Mouse (Mus musculus): Measurements from ENCODE around the gene Srebf2.
A peak's percentile ranks its signal among the peaks of the same experiment; 100 is the strongest.

The Srebf2 gene

DNA sequence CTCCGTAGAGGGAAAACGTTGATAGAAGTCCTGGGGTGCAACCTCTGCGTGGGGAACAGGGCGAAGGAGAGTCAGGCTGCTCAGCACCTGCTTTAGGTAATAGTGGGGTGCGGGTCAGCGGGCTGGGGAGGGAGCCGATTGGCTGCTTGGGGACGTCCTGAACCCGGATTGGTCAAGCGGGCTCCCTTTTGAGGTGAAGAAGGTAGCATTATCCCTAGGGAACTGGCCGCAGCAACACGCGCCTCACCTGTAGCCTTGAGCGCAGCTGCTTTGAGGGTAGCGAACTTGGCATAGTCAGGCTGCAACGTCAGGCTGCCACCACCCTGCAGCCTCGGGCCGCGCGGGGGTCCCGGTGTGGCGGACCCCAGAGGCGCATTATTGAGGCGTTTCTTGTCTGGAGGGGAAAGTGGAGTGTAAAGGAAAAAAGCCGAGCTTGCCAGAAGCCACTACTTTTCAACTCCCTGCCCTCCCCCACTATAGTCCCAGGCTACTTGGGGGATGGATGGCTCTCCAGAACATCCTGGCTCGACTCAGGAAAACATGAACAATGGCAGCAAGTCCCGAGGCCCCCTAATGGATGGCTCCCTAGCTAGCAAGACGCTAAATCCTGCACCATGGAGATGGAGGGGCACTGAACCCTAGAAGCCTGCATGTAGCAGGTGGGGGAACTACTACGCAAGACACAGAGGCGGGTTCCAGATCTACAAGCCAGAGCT, 60.7 kb downstream of the Srebf2 start:
- no peak for DNase-seq (ENCODE audit: low spot score)

DNA sequence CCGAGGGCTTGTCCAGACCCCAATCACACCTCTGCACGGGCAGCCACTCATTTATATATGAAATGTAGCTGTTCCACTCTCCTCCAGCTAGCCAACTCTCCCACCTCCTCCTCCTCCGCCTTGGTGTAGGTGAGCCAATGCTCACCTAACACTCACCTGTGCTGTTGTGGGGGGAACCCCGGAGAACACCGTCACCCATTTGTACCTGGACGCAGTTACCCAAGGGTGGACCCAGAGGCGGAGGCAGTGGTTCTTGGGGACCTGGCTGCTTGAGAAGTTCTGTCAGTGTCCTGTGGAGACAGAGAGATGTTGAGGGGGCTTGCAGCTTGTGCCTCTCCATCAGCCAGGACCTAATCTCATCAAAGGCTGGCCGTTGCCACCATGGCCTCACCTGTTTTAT, 61.3 kb downstream of the Srebf2 start:
- no peak for DNase-seq (ENCODE audit: low spot score)

DNA sequence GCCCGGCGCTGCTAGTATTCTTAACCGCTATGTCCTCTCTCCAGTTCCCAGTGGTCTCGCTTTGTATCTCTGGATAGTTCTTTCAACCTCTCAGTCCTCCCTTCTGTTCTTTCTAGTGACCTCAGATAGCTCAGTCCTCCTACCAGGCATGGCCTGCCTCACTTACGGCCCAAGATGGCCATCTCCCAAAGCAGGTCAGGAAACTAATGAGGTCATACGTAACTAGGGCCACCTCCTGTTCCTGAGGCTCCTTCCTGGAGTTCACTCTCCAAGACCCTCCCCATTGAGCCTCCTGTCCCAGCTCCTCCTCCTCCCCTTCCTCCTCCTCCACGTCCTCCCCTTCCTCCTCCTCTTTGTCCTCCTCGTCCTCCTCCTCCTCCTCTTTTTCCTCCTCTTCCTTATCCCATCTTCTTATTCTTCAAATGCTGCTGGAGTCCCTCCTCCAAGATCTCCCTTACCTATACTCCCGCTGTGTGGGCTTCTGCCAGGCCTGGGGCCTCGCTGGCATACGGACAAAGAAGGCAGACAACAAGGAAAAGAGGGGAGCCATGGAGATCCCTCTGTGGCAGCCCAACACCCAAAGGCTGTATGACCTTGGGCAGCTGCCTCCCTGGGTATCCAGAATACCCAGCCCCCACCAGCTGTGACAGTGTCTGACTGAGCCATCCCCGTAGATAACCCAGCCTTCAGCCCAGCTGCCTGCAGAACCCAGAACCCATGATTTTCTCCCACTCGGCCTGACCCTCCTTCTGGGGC, 62.5 kb downstream of the Srebf2 start:
- DNase-seq (ENCODE audit: low spot score), result no peak

DNA sequence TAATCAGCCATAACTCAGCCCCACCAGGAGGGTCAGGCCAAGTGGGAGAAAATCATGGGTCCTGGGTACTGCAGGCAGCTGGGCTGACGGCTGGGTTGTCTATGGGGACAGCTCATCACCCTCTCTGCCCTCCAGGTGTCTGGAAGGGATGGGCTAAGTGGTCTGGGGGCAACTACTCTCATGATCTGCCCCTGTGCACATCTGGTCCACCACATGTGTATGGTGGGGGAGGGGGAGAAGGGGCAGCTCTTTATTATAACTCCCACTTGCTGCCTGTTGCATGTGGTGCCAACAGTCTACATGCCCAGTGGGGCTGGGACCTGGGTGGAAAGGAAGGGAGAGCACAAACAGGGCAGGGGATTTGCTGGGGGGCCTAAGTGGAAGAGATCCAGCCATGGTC, 63.8 kb downstream of the Srebf2 start:
- no peak for DNase-seq (ENCODE audit: low spot score)

DNA sequence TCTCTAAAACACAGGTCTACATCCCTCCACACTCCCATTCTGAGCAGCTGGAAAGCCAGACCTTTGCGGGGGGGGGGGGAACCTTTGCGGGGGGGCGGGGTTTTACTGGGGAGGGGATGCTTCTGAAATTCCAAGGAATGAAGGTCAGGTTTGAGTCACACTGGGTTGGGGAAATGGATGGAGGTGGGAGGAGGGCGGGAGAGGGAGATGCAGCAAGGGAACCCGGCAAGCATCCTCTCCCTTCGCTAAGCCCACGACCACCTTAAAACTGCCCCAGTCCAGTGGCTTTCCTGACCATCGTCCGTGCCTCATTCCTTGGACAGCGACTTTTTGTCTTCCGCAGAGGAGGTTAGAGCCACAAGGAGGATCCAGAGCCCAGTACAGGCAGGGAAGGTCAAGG, 64.3 kb downstream of the Srebf2 start:
- DNase-seq (ENCODE audit: low spot score), result no peak

DNA sequence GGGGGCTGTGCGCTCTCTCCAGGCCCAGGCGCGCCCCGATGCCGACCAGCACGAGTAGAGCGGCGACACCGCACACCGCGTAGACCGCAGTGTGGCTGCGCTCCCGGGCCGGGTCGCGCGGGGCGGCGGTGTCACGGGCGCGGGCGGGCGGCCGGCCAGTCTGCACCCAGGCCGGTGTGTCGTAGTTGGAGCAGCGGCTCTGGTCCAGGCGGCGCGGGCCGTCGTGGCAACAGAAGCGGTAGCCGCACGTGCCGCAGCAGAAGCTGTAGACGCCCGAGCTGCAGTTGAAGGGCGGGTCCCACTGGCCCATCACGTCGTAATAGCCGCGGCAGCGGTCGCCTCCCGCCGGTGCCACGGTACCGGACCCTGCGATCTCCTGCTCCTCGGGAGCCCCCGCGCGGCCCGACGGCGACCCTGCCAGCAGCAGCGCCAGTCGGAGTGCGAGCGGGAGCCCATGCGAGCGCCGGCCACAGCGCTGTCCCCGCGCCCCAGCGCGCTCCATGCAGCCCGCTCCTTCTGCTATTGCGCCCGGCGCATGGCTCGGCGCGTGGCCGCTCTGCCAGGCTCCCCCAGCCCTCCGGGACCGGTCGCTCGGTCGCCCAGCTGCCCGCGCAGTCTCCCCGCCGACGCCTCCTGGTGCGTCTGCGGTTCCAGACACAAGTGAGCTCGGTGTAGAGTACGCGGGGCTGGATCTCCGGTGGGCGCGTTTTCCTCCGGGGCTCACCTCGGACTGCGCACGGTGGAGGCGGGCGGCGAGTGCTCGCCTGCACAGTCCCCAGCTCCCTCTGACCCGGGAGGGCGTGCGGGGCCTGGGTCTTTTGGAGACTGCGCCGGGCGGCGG, 65.2 kb downstream of the Srebf2 start:
- no peak for DNase-seq (ENCODE audit: low spot score)

DNA sequence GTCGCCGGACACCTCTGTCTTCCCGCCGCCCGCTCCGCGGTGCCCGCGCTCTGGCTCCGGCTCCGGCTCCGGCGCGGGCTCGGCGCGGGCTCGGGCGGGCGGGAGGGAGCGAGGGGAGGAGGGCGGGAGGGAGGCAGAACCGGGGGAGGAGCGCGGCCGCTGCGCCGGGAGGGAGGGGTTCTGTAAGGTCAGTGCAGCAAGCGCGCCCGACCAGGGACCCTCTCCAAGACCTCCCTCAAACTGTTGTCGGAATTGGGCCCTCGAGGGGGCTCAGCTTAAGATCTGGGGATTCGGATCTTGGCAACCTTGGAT, 65.7 kb downstream of the Srebf2 start, which contains the start of gene Shisa8:
Gene Shisa8, minus strand, starts transcription at position 64 of the 312 bp plus-strand sequence.
- DNase-seq (ENCODE audit: low spot score), result no peak

DNA sequence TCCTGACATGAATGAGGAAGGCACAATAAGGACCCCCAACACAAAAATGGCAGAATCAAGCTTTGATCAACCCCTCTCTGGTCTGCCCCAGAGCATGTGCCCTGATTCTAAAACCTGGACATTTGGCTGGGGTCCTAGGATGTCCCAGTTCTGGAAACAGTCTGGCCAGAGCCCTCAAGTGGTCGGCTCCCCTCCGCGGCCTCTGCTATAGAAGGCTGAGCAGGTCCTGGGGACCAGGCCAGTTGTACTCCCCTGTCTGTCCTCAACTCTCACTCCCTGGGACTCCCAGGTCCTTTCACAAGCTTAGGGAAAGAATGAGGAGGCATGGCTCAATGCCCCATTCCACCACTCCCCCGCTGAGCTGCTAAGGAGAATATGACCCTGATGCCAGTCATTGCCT, 66.2 kb downstream of the Srebf2 start:
- no peak for DNase-seq (ENCODE audit: low spot score)

DNA sequence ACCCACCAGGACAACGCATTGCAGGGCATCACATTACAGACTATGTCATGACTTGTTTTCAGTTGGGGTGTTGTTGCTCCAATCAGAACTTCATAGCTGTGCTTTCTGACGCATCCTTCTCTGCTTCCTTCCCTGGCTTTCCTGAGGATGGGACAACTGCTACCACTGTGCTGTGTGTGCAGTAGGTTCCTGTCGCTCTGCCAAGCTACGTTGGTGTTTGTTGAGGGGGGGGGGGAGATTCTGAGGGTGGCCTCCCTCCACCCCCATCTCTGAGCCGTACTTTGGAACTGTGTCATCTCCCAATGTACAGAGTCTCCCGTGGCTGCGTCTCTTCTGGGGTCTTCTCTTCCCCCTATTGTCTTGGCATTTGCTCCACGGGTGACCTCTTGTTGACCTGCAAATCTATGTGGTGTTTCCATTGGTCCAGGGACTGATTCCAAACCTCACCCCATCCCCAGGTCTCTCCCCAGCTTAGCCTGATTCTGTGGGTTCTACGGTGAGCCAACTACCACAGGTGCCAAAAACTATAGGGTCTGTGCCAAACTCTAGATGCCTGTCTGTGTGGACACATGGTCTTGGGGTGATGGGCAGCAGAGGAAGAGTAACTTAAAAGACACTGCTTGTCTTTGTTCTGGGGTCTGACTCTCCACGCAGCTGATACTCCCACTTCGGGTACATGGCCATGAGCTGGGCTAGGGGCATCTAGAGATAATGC, 68.5 kb downstream of the Srebf2 start:
- DNase-seq (ENCODE audit: low spot score), result no peak

DNA sequence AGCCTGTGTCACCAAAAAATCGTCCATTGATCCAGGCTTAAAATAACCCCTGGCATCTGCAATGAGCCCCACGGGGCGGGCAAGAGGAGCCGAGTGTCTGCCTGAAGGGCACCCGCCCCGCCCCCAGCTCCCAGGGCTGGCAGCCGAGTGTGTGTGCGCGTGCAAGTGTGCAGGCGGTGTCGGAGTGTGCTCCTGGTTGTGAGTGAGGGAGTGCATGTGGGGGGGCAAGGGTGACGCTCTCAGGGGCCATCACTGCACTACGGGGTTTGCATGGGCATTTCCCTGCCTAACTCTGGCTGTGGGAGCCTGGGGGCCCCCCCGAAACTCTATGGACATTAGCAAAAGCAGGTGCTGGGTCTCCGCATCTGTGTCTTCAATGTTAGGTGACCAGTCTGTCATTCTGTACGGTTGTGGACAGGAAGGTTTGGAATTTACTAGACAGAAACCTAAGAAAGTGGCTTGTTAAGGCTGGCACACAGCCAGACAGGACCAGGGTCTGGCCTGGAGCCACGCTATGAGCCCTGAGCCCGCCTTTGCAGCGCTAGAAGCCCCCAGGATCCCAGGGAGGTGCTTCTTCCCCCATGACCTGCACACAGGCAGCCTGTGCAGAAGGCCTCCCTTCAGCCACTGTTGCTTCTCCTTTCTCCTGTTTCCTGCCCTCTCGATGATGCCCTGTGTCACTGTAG, 69.3 kb downstream of the Srebf2 start:
- no peak for DNase-seq (ENCODE audit: low spot score)

DNA sequence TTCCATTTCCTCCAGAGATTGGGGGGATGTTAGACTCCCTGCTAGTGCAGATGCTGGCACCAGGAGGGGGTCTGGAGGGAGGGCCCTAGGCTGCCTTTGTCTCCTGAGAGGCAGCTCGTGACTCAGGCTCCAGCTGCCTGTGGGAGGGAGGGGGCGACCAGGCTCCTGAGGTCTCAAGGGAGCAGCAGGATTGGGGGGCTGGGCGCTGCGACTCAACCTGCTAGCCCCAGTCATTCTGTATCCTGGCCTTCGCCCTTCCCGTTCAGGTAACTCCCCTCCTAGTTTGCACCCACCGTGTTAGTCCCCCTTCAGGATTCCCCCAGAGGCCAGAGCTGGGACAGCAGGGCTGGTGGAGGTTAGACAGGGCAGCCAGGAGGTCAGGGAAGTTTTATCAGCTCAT, 70.1 kb downstream of the Srebf2 start:
- no peak for DNase-seq (ENCODE audit: low spot score)

DNA sequence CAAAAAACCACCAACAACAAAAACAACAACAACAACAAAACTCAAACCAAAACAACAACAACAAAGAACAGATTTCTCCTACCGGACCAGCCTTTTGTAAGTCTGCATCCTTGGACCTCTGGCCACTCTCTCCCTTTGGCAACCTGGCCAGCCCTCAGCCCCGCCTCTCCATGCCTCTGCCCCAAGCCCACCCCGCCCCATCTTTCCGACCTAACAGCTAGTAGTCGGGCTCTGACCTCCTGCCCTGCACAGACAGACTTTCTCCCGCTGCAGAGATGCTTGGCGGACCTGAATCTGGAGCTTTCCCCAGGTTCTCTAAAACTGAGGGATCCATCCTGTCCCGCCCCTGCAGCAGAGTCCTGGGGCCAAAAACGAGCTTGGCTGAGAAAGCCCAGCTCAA, 71.0 kb downstream of the Srebf2 start:
- no peak for DNase-seq (ENCODE audit: low spot score)

DNA sequence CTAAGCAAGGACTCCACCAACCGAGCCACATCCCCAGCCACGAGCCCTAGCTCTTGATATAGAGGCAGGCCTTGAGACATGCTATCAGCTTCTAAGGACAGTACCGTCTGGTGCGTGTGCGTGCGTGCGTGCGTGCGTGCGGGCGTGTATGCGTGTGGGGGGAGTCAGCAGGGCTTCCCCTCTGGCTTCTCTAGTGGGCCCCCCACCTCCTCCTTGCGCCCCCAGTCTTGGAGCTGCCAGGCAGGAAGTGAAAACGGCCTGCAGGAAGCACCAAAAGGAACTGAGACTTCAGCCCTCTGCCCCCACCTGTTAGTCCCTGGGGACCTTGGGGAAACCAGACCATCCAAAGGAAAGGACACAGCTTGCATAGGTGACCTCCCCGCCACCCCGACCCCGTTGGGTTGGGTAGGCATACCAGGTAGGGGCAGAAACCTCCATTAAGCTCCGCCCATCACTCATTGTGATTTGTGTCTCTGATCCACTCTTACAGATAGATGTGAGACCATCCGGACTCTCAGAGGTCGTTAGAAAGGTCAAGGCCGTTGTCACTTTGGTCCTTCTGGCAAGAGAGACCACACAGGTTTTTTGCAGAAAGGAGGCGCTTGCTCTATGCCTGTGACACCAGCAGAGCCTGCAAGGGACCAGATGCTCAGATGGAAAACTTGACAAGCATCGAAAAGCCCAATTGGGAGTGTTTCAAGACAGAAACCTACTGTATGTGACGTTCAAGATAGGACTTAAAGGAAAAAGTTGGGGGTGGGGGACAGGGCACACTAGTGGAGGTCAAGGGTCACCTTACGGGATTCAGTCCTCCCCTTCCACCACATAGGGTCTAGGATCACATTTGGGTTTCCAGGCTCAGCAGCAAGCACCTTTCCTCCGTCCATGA, 72.0 kb downstream of the Srebf2 start:
- peak; percentile 52 for DNase-seq (ENCODE audit: low spot score)

DNA sequence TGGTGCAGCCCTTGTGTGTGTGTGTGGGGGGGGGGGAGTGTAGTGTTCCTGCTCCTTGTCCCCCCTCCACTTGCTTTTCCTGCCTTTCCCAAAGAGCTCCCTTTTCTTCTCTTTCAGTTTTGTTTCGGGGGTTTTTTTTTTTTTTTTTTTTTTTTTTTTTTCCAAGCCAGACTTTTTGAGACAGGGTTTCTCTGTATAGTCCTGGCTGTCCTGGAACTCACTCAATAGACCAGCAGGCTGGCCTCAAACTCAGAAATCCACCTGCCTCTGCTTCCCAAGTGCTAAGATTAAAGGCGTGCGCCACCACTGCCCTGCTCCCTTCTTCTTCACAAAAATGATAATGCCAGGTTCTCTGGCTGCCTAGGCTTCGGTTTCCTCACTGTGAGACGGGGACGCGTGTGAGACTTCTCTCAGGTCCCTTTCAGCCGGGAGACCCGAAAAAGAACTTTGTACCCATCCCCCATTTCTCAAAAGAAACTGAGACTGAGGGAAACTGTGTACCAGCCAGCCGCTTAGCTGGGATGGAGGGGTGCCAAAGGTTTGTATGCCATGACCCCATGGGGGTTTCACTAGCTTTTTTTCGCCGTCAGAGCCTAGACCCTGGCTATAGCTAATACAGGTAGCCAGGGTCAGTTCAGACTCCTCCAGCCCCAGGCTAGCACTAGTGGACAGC, 73.2 kb downstream of the Srebf2 start:
- no peak for DNase-seq (ENCODE audit: low spot score)

DNA sequence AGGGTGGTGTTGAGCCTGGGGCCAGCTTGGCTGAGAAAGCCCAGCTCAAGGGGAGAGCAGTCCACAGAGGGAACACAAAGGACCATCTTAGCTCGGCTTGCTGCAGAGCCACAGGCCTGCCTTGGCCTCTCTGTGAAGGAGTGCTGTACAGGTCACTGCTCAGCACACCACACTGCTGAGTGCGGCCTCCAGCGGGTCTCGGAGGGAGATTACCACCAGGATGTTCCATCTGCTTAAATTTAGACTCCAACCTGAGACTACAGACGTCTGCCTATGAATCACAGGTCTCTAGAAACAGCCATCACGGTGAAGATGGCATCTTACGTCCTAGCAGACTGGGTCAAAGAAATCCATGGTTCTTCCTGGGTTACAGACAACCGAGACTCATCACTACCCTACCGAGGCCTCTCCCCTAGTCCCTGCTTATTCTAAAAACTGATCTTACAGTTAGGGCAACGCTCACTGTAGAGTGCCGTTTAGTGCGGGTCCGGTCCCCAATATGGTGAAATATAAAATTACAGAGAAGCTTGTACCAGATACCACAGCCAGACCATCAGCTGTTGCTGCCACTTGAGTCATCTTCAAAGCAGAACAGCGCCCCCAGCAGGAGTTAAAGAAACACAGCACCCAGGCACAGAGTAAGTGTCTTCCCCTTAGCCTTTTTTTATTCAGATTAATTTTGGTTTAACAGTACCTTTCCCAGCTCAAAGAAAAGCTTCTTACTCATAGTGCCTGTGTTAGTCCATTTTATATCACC, 74.3 kb downstream of the Srebf2 start:
- no peak for DNase-seq (ENCODE audit: low spot score)

DNA sequence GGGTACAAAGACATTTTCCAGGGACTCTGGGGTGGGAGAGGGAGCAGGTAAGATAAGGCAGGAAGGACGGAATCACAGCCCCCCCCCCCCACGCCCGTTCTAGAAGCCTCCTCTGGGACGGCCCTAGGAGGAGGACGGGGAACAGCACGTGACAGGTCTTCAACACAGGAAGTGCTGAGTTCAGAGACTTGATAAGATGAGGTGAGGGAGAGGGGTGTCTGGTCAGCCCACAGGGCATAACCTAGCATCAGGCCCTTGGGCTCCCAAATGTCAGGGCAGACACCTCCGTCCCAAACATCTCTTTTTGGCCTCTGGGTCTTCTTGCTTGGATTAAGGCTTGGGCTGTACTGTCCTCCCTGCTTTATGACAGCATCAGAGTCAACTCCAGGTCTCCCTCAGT, 76.3 kb downstream of the Srebf2 start:
- DNase-seq (ENCODE audit: low spot score), result no peak

DNA sequence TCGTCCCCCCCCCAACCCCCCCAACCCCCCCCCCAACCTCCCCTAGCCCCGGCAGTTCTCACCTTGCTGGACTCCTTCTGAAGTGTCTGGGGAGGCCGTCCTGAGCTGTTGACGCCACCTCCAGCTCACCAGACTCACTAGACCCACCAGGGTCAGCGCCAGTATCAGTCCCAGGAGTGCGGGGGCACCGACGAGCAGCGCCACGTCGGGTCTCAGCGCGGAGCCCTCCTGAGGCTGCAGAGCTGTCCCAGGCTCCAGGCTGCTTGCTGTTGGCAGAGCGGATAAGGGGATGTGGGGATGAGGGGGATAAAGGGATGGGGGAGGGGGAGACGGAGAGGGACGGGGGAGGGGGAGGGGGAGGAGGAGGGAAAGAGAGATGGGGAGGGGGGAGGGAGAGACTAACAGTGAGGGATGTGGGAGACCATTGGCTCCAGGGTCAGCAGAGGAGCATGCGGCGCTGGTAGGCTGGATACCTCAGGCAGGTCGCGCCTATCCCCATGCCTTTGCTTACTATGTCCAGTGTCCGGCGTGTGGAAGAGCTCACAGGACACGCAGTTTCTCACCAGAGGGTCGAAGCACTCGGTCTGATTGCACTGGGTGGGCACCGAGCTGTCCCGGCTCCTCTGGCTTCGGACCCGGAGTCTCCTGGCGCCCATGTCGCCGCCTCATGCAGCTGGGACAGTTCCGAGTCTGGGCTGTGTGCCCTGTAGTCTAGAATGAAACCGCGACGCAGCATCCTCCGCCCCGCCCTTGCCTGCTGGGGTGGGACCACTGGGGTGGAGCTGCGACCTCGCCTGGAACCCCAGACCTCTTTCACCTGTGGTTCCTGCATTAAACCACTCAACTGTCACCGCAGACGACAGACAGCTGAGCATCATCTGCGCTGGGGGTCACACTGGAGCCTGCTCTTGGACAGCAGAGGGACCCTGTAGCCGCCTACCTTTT, 76.9 kb downstream of the Srebf2 start, which contains the start of gene Tnfrsf13c:
Gene Tnfrsf13c, minus strand, starts transcription at position 713 of the 945 bp plus-strand sequence.
- peak; percentile 65 for DNase-seq (ENCODE audit: low spot score)

DNA sequence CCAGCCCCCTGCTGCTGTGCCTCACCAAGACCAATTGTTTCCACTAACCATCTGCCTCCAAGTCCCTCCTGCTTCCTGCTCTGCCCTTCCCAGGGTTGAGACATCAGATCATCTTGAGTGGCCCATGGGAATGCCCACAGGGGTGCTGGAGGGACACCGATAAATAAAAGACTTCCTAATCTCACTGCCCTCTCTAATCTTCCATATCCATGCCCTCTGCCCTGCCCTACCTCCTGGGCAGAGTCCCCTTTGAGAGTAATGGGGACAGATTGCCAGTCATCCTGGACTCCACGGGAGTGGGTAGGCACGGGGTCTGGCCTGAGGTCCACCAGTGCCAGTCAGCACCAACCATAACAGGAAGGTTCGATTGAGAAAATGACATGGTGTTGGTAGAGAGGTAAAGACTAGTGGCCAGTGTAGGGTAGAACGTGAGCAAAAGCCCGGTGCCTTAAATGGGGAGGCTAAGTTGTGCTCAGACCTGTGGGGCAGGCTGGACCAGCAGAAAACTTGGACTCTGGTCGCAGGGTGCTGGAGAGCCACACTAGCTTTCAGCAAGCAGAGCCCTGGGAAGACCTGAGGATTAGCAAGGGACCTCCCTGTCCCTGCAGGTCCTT, 77.7 kb downstream of the Srebf2 start:
- no peak for DNase-seq (ENCODE audit: low spot score)
